Mouse (Mus musculus): ENCODE results near the gene Cacna1e. TPM values are rescaled to one million over a fixed set of nuclear protein-coding genes. Genes with fewer than 3 reads are reported as not detected.

Gene Cacna1e
- polyA plus RNA-seq, 1 experiment: 0.28 TPM

- WGBS: 79% methylated on average over 6 of the region's 6 CpGs
- Histone ChIP-seq H3K27me3 (replicated peaks; ENCODE audit: control insufficient read depth, insufficient read depth, low read length) (no peaks in the 10 kb centered on the region; the same call in 1 of the 2 replicates), H3K36me3 (ENCODE audit: control insufficient read depth, insufficient read depth, low read length) (no peaks in the 10 kb centered on the region), H3K27ac (ENCODE audit: insufficient read depth, low read depth, low read length) (no peak overlapping the region), H3K4me1 (ENCODE audit: control insufficient read depth, insufficient read depth, low read length) (no peaks in the 10 kb centered on the region), H3K4me3 (ENCODE audit: insufficient read depth, low read depth, low read length) (no peak overlapping the region)
- no peak for DNase-seq
- no peak for TF ChIP-seq CTCF (conservative IDR thresholded peaks at IDR 0.05; ENCODE audit: insufficient read depth, insufficient read length, low read depth, low read length)
- TF ChIP-seq POLR2A (IDR thresholded peaks at IDR 0.05; ENCODE audit: low read depth, low read length): no peak
Measured at GRCm38 (mm10) chr1:154566026-154566425, 318.3 kb downstream of the Cacna1e start.

DNA sequence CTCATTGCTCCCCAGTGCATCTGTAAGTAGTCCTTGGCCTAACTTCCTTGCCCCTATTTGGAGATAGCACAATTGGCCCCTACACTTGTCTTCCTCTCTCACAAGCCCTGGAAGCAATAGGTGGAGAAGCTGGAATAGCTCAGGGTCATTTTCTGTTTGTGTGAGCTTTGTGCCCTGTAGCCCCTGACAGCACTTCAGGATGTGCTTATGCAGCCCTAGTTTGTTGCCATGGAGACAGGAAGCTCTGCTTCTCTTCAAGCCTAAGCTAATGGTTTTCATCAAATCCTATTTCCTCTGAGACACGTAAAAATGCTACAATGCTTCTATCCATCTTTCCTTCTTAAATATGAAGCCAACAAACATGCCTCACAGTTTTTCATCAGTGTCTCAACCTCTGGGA lies 328.5 kb downstream of the Cacna1e start:
- Histone ChIP-seq H3K4me1 (ENCODE audit: control insufficient read depth, insufficient read depth, low read length) (no peaks in the 10 kb centered on the region), H3K27ac (ENCODE audit: insufficient read depth, low read depth, low read length) (no peak overlapping the region), H3K36me3 (ENCODE audit: control insufficient read depth, insufficient read depth, low read length) (no peaks in the 10 kb centered on the region), H3K4me3 (ENCODE audit: insufficient read depth, low read depth, low read length) (no peak overlapping the region), H3K27me3 (replicated peaks; ENCODE audit: control insufficient read depth, insufficient read depth, low read length) (no peaks in the 10 kb centered on the region)
- DNase-seq: no peak
- 50% methylated on average over 1 of the region's 1 CpGs for WGBS
- TF ChIP-seq POLR2A (IDR thresholded peaks at IDR 0.05; ENCODE audit: low read depth, low read length) (no peak), CTCF (conservative IDR thresholded peaks at IDR 0.05; ENCODE audit: insufficient read depth, insufficient read length, low read depth, low read length) (no peak)

- WGBS: 52% methylated on average over 1 of the region's 1 CpGs
- Histone ChIP-seq H3K27me3 (replicated peaks; ENCODE audit: control insufficient read depth, insufficient read depth, low read length) (no peaks in the 10 kb centered on the region), H3K4me1 (ENCODE audit: control insufficient read depth, insufficient read depth, low read length) (no peaks in the 10 kb centered on the region), H3K4me3 (ENCODE audit: insufficient read depth, low read depth, low read length) (no peak overlapping the region), H3K36me3 (ENCODE audit: control insufficient read depth, insufficient read depth, low read length) (no peaks in the 10 kb centered on the region), H3K27ac (ENCODE audit: insufficient read depth, low read depth, low read length) (no peak overlapping the region)
- DNase-seq: no peak
- no peak for TF ChIP-seq CTCF (conservative IDR thresholded peaks at IDR 0.05; ENCODE audit: insufficient read depth, insufficient read length, low read depth, low read length)
- no peak for TF ChIP-seq POLR2A (IDR thresholded peaks at IDR 0.05; ENCODE audit: low read depth, low read length)
Measured at GRCm38 (mm10) chr1:154553132-154553531, 331.2 kb downstream of the Cacna1e start.

DNA sequence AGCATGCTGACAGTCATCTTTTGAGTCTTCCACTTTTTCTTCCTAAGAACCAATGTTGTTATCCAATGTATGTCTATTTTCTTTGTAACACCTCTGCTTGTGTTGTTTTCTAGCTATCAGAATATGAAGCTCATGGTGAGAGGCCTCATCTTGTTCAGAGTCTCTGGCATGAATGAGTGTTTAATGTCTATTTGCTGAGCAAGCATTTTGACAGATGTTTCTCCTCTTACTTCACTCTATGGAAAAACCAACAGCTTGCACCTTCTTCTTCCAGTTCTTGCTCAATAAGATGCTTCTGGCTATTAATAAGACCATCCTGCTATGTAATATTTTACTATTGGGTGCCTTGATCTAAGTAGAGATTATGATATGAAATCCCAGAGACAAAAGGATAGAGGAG lies 346.9 kb downstream of the Cacna1e start:
- Histone ChIP-seq H3K4me1 (ENCODE audit: control insufficient read depth, insufficient read depth, low read length) (no peaks in the 10 kb centered on the region), H3K4me3 (ENCODE audit: insufficient read depth, low read depth, low read length) (no peak overlapping the region), H3K27ac (ENCODE audit: insufficient read depth, low read depth, low read length) (no peak overlapping the region), H3K36me3 (ENCODE audit: control insufficient read depth, insufficient read depth, low read length) (no peaks in the 10 kb centered on the region), H3K27me3 (replicated peaks; ENCODE audit: control insufficient read depth, insufficient read depth, low read length) (no peaks in the 10 kb centered on the region)
- DNase-seq: no peak
- no peak for TF ChIP-seq POLR2A (IDR thresholded peaks at IDR 0.05; ENCODE audit: low read depth, low read length)
- no peak for TF ChIP-seq CTCF (conservative IDR thresholded peaks at IDR 0.05; ENCODE audit: insufficient read depth, insufficient read length, low read depth, low read length)

- H3K4me1 ChIP-seq (ENCODE audit: control insufficient read depth, insufficient read depth, low read length): no peaks in the 10 kb centered on the region
- H3K27ac ChIP-seq (ENCODE audit: insufficient read depth, low read depth, low read length): no peak overlapping the region
- 79% methylated on average over 2 of the region's 2 CpGs for WGBS
- TF ChIP-seq CTCF (conservative IDR thresholded peaks at IDR 0.05; ENCODE audit: insufficient read depth, insufficient read length, low read depth, low read length): no peak
- DNase-seq: no peak
- no peaks in the 10 kb centered on the region for H3K27me3 ChIP-seq (replicated peaks; ENCODE audit: control insufficient read depth, insufficient read depth, low read length)
- H3K36me3 ChIP-seq (ENCODE audit: control insufficient read depth, insufficient read depth, low read length): no peaks in the 10 kb centered on the region
- no peak overlapping the region for H3K4me3 ChIP-seq (ENCODE audit: insufficient read depth, low read depth, low read length)
Measured at GRCm38 (mm10) chr1:154536763-154537162, 347.5 kb downstream of the Cacna1e start.

GRCm38 (mm10) chr1:154532987-154533940 lies 351.0 kb downstream of the Cacna1e start:
- Histone ChIP-seq H3K27ac (ENCODE audit: insufficient read depth, low read depth, low read length) (no peak overlapping the region), H3K36me3 (ENCODE audit: control insufficient read depth, insufficient read depth, low read length) (no peaks in the 10 kb centered on the region), H3K4me1 (ENCODE audit: control insufficient read depth, insufficient read depth, low read length) (no peaks in the 10 kb centered on the region), H3K4me3 (ENCODE audit: insufficient read depth, low read depth, low read length) (no peak overlapping the region), H3K27me3 (replicated peaks; ENCODE audit: control insufficient read depth, insufficient read depth, low read length) (no peaks in the 10 kb centered on the region)
- TF ChIP-seq POLR2A (IDR thresholded peaks at IDR 0.05; ENCODE audit: low read depth, low read length) (no peak), CTCF (conservative IDR thresholded peaks at IDR 0.05; ENCODE audit: insufficient read depth, insufficient read length, low read depth, low read length) (no peak)
- no peak for DNase-seq
- 75% methylated on average over 11 of the region's 11 CpGs for WGBS

DNA sequence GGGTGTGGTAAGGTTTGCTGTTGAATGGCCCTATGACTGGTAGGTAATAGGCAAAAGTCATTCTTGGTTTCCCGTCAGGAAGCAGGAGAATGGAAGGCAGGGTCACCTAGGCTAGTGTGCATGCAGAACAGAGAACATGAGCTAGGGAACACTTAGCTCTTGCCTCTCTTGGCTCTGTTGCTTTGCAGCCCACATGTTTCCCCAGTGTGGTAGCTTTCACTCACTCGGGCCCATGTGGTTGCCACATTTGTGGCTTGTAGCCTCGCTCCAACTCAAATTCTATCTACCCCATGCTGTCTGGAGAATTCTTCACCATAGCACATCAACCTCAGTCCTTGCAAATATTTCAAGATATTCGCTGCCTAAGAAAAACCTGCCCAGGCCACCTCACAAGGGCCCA lies 354.6 kb downstream of the Cacna1e start:
- no peak for DNase-seq
- Histone ChIP-seq H3K4me3 (ENCODE audit: insufficient read depth, low read depth, low read length) (no peak overlapping the region), H3K36me3 (ENCODE audit: control insufficient read depth, insufficient read depth, low read length) (no peaks in the 10 kb centered on the region), H3K27me3 (replicated peaks; ENCODE audit: control insufficient read depth, insufficient read depth, low read length) (no peaks in the 10 kb centered on the region), H3K4me1 (ENCODE audit: control insufficient read depth, insufficient read depth, low read length) (no peaks in the 10 kb centered on the region), H3K27ac (ENCODE audit: insufficient read depth, low read depth, low read length) (no peak overlapping the region)
- TF ChIP-seq CTCF (conservative IDR thresholded peaks at IDR 0.05; ENCODE audit: insufficient read depth, insufficient read length, low read depth, low read length) (no peak), POLR2A (IDR thresholded peaks at IDR 0.05; ENCODE audit: low read depth, low read length) (no peak)
- 93% methylated on average over 4 of the region's 4 CpGs for WGBS
